Mouse (Mus musculus) spleen, adult 2 months (tissue): ENCODE measurements around the gene Lmbrd2.

Experiments
- CTCF ChIP-seq: fragments of 200-500 bp; IDR thresholded peaks from 2 replicates; pipeline ENCODE4 v1.5.1; 2011; ENCODE audit warnings: mild to moderate bottlenecking, inconsistent platforms; ENCODE audit not compliant: insufficient read depth, insufficient read length, insufficient replicate concordance; ENCODE audit errors: extremely low read depth
- POLR2A ChIP-seq: fragments of 200-500 bp; IDR thresholded peaks from 2 replicates; pipeline ENCODE4 v1.6.1; 2011; ENCODE audit warnings: low read depth, low read length, inconsistent platforms

DNA sequence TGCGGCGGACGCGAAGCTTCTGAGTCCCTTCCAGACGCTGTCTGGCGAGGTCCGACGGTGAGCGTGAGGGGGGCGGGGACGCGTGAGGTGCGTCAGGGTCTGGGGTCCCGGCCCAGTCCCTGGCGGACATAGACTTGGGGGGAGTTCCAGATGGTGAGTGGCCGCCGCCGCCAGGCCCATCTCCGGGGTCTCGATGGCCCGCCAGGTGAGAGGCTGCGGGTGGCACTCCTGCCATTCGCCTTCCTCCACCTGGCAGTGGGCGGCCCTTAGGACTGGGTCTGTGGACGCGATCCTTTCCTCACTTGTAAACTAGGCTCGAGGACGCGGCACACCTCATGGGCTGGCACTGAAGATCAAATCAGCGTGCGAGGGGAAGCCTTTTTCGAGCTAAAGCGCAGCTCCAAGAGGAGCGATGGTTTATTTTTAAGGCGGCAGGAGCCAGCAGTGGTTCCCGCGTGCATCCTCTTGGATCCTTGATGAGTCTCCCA lies 378 bp downstream of the Lmbrd2 start:
- TF ChIP-seq CTCF: no peak
- no peak for TF ChIP-seq POLR2A
